Mouse (Mus musculus): Measurements from ENCODE around the gene Tmem114.

GRCm38 (mm10) chr16:8425736-8426135, 800 bp upstream of the Tmem114 start:
- TF ChIP-seq CTCF (IDR thresholded peaks at IDR 0.05; ENCODE audit: low read depth) (no peak), EP300 (optimal IDR thresholded peaks at IDR 0.05) (no peak)

Measured in stomach, postnatal 0 days (tissue).